Mouse (Mus musculus): Measurements from ENCODE around the gene Mael.

DNA sequence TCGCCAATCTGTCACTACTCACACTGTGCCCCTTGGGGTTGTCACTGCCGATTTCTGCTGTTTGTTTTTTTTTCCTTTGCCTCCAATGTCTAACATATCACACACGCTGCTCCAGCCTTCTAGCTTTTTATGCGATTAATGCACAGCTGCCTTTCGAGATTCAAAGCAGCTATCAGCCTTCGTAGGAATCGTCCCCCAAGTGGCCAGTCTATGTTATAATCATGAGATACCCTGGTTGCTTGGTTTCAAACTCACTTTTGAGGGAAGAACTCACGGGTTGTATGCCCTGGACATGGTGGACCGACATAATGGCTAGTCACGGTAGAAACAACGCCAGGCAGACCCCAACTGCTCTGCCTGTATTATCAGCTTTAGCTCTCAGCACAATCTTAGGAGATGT, 87.2 kb downstream of the Mael start:
- TF ChIP-seq CTCF (IDR thresholded peaks at IDR 0.05; ENCODE audit: borderline replicate concordance, insufficient read depth, low read depth, low read length) = no peak
- no peak for TF ChIP-seq POLR2A (IDR thresholded peaks at IDR 0.05; ENCODE audit: borderline replicate concordance, insufficient read depth, low read length)

Data from cerebellum, adult 2 months (tissue).